8 mouse cellular contexts compared by ENCODE assay signal in genomic region chr10:67095798-67096620, GRCm38 (mm10). TPM values are rescaled to one million over a fixed set of nuclear protein-coding genes. Genes with fewer than 3 reads are reported as not detected.
DNase-seq lines count a peak whose midpoint lies in the region; ATAC-seq and TF ChIP-seq lines count a peak whose summit lies in the region.

Gene Jmjd1c, plus strand, starts transcription at chr10:67096125.

- DNase-seq in layer of hippocampus, adult 11-12 months (ENCODE audit: low spot score), result peak; percentile 83
- DNase-seq in layer of hippocampus, adult 9-10 months (ENCODE audit: low spot score), result no peak
- DNase-seq in gastrocnemius, adult 2 months, result peak; percentile 88
- peak; percentile 85 to 86 for DNase-seq in left cerebral cortex, adult 2 months (ENCODE audit: extremely low spot score in 1 of 2, low spot score in 2 of 2)
- peak; percentile 79 for DNase-seq in right cerebral cortex, postnatal 14 days

- TF ChIP-seq CTCF in cortical plate, adult 2 months (IDR thresholded peaks at IDR 0.05; ENCODE audit: extremely low read depth, insufficient read depth, low read length), result no peak
- TF ChIP-seq CTCF in gastrocnemius, adult 2 months (IDR thresholded peaks at IDR 0.05), result no peak
- TF ChIP-seq CTCF in left cerebral cortex, adult 2 months (IDR thresholded peaks at IDR 0.05), result no peak

- intact Hi-C loops in gastrocnemius, adult 2 months (cut with DNase I), result loop anchor here (2.0 to 5.0 kb wide), 3 partner anchors 31 to 94 kb away; no protein-coding TSS in a partner anchor
- intact Hi-C loops in left cerebral cortex, adult 2 months (cut with DNase I), result loop anchor here (1.0 to 5.0 kb wide), 6 partner anchors 30 to 187 kb away; no protein-coding TSS in a partner anchor

- H3K9ac ChIP-seq in hindbrain, embryonic 15.5 days, result peak within 1 kb of the TSS; percentile 100

- peaks cover 5% of the 10 kb centered on the region for H3K4me1 ChIP-seq in cortical plate, adult 2 months (ENCODE audit: control insufficient read depth, insufficient read depth, low read length)
- H3K4me1 ChIP-seq in hindbrain, embryonic 15.5 days (replicated peaks), result peaks cover 42% of the 10 kb centered on the region

- peak; percentile 58; the same call in 1 of the 2 replicates for TF ChIP-seq POLR2A in cortical plate, adult 2 months (IDR thresholded peaks at IDR 0.05; ENCODE audit: extremely low read depth, insufficient read depth, low read length)

- peak; percentile 93 for ATAC-seq in hindbrain, embryonic 15.5 days (ENCODE audit: low FRiP score, low read depth)

- peak within 1 kb of the TSS; percentile 85 for H3K4me2 ChIP-seq in hindbrain, embryonic 15.5 days

- no peaks in the 10 kb centered on the region for H3K27me3 ChIP-seq in hindbrain, embryonic 15.5 days

- peak within 1 kb of the TSS; percentile 83 for H3K4me3 ChIP-seq in cortical plate, adult 2 months (ENCODE audit: insufficient read depth, low read length)
- H3K4me3 ChIP-seq in gastrocnemius, adult 2 months, result peak within 1 kb of the TSS; percentile 99
- H3K4me3 ChIP-seq in hindbrain, embryonic 15.5 days, result peak within 1 kb of the TSS; percentile 96
- peak within 1 kb of the TSS; percentile 99 for H3K4me3 ChIP-seq in left cerebral cortex, adult 2 months
- H3K4me3 ChIP-seq in macrophage (ENCODE audit: inconsistent target), result peak within 1 kb of the TSS; percentile 74

- 1% methylated on average over 67 of the region's 73 CpGs for WGBS in hindbrain, embryonic 15.5 days
- WGBS in macrophage (ENCODE audit: missing documents), result 7% methylated on average over 47 of the region's 73 CpGs

- H3K27ac ChIP-seq in cortical plate, adult 2 months (ENCODE audit: insufficient read depth, low read length), result peak within 1 kb of the TSS; percentile 100
- peak within 1 kb of the TSS; percentile 100 for H3K27ac ChIP-seq in gastrocnemius, adult 2 months
- peak within 1 kb of the TSS; percentile 100 for H3K27ac ChIP-seq in hindbrain, embryonic 15.5 days (replicated peaks)
- H3K27ac ChIP-seq in left cerebral cortex, adult 2 months, result peak within 1 kb of the TSS; percentile 98
- no peak within 1 kb of the TSS for H3K27ac ChIP-seq in macrophage

- H3K9me3 ChIP-seq in hindbrain, embryonic 15.5 days, result no peaks in the 10 kb centered on the region

- no peaks in the 10 kb centered on the region for H3K36me3 ChIP-seq in hindbrain, embryonic 15.5 days
- no peaks in the 10 kb centered on the region for H3K36me3 ChIP-seq in macrophage (ENCODE audit: inconsistent target)

- H3K79me2 ChIP-seq in macrophage (ENCODE audit: inconsistent target), result peaks cover 90% of the 10 kb centered on the region

RNA-seq across cellular contexts. Expression of gene Jmjd1c, which starts in this region (rescaled TPM):
- 31.8 and 32.4 TPM in 2 replicates for polyA plus RNA-seq in cortical plate, adult 2 months (2012; rRNA removed)
- 10 to 100 TPM; 23.7 to 26.6 TPM for total RNA-seq in gastrocnemius, adult 2 months (2021)
- 51.0 and 53.9 TPM in 2 replicates for polyA plus RNA-seq in hindbrain, embryonic 15.5 days (2015; fragmentation: Nextera tagmentation; extraction: Ambion mirVana)
- total RNA-seq in left cerebral cortex, adult 2 months (2021), result 100 to 1,000 TPM in 1 of 2 experiments, 10 to 100 TPM in 1; 86.3 to 102 TPM
- 1,000 to 10,000 TPM in 2 of 26 experiments, 100 to 1,000 TPM in 24; 381 to 1,338 (median 680) TPM for total RNA-seq in macrophage (2018; cell fraction: chromatin; rRNA removed)
- 100 to 1,000 TPM in 1 of 26 experiments, 10 to 100 TPM in 25; 43.2 to 105 (median 67.5) TPM for total RNA-seq in macrophage (2018; cell fraction: cytosol; rRNA removed)
- 100 to 1,000 TPM; 224 to 573 (median 378) TPM for total RNA-seq in macrophage (2018; cell fraction: nucleus; rRNA removed)
- polyA plus RNA-seq in macrophage (2018), result 36.4 to 57.7 TPM (median 50.4 TPM) in 3 replicates
